Mouse (Mus musculus) midbrain, embryonic 14.5 days (tissue): ENCODE measurements around the gene Slc30a10. TPM values are rescaled to one million over a fixed set of nuclear protein-coding genes. Genes with fewer than 3 reads are reported as not detected.

ENCODE experiments used
- ATAC-seq: fragments of 200-750 bp; cut with Nextera tagmentation; 2 replicates; pipeline ENCODE4 v1.8.0; 2017; ENCODE audit warnings: moderate number of reproducible peaks, moderate library complexity; ENCODE audit not compliant: low FRiP score, low TSS enrichment
- DNase-seq: peaks from one replicate; pipeline ENCODE4 v3.0.0-alpha.2; 2015
- H3K27ac ChIP-seq: fragments of 300-500 bp; sonication (generic); replicated peaks from 2 replicates; pipeline ENCODE4 v1.5.1; 2014; ENCODE audit warnings: mild to moderate bottlenecking, low read depth, low read length, moderate library complexity
- H3K27me3 ChIP-seq: fragments of 300-500 bp; sonication (generic); 2 replicates; pipeline ENCODE4 v1.6.1; 2014; ENCODE audit warnings: low read length, control low read depth, mixed read lengths; ENCODE audit not compliant: control insufficient read depth, insufficient read depth
- H3K36me3 ChIP-seq: fragments of 300-500 bp; sonication (generic); 2 replicates; pipeline ENCODE4 v1.6.1; 2014; ENCODE audit warnings: low read length, control low read depth; ENCODE audit not compliant: control insufficient read depth, insufficient read depth
- H3K4me1 ChIP-seq: fragments of 300-500 bp; sonication (generic); 2 replicates; pipeline ENCODE4 v1.6.1; 2014; ENCODE audit warnings: mild to moderate bottlenecking, antibody characterized with exemption, low read length, control low read depth; ENCODE audit not compliant: control insufficient read depth, insufficient read depth
- H3K4me2 ChIP-seq: fragments of 300-500 bp; sonication (generic); 2 replicates; pipeline ENCODE4 v1.6.1; 2014; ENCODE audit warnings: mild to moderate bottlenecking, low read length, moderate library complexity
- H3K4me3 ChIP-seq: fragments of 300-500 bp; sonication (generic); replicated peaks from 2 replicates; pipeline ENCODE4 v1.5.1; 2014; ENCODE audit warnings: low read depth, low read length
- H3K9ac ChIP-seq: fragments of 300-500 bp; sonication (generic); replicated peaks from 2 replicates; pipeline ENCODE4 v1.6.1; 2014; ENCODE audit warnings: mild to moderate bottlenecking, low read length, moderate library complexity
- H3K9me3 ChIP-seq: fragments of 300-500 bp; sonication (generic); 2 replicates; pipeline ENCODE4 v1.6.1; 2016; ENCODE audit warnings: low read length, control low read depth, mixed read lengths; ENCODE audit not compliant: control insufficient read depth
- WGBS: fragments of 180-500 bp; shearing (Covaris S2); extraction: QIAGEN DNeasy Blood & Tissue Kit; methylation state at CpG from one replicate; pipeline ENCODE4 v1.1.7; 2014; 5-methylcytosine and 5-hydroxymethylcytosine counted together
- polyA plus RNA-seq: library from polyadenylated mRNA; unstranded; fragments of >200 nt; fragmentation: Nextera tagmentation; extraction: Ambion mirVana; gene quantifications from 2 replicates; pipeline ENCODE4 v1.2.1, GENCODE M21; 2014

Gene Slc30a10
- polyA plus RNA-seq, 1 experiment from 2014 or later, result 5.7 TPM

DNA sequence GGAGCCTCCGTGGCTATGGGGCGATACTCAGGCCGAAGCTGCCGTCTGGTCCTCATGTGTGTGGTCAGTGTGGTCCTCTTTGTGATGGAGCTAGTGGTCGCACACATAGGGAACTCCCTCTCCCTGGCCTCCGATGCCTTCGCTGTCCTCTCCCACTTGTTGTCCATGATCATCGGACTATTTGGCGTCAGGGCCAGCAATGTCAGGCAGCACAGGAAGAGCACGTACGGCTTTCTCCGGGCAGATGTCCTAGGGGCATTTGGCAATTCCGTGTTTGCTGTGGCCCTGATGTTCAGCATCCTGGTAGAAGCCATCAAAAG, 22.7 kb upstream of the Slc30a10 start:
- DNase-seq, result no peak
- WGBS, result 88% methylated on average over 13 of the region's 13 CpGs
- ATAC-seq, result no peak
- no peak overlapping the region for H3K27ac ChIP-seq
- H3K36me3 ChIP-seq, result peaks cover 22% of the 10 kb centered on the region
- H3K9me3 ChIP-seq, result no peaks in the 10 kb centered on the region
- H3K27me3 ChIP-seq, result no peaks in the 10 kb centered on the region
- no peak overlapping the region for H3K4me2 ChIP-seq
- no peaks in the 10 kb centered on the region for H3K4me1 ChIP-seq
- H3K9ac ChIP-seq, result no peak overlapping the region
- no peak overlapping the region for H3K4me3 ChIP-seq

DNA sequence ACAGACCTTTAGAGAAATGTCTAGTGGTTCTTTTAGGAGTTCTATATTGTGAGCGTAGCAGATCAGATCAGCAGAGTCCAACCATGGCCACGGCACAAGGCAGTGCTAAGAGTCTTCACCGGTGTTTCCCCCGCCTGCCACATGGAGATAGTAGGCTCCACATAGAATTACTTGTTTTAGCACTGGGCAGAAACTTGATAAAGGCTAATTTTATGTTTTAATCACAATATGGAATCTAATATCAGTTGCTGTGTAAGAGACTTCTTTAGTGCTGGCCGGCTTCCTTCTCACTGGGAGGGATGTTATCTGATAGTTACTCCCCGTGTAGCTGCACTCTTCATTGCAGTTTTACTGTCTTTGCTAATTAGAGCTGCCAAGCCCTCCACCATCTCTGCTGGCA, 21.5 kb upstream of the Slc30a10 start:
- no peak overlapping the region for H3K4me3 ChIP-seq
- no peaks in the 10 kb centered on the region for H3K4me1 ChIP-seq
- H3K27me3 ChIP-seq, result no peaks in the 10 kb centered on the region
- no peaks in the 10 kb centered on the region for H3K9me3 ChIP-seq
- no peak overlapping the region for H3K9ac ChIP-seq
- ATAC-seq (no peak), DNase-seq (no peak)
- no peak overlapping the region for H3K27ac ChIP-seq
- 88% methylated on average over 6 of the region's 6 CpGs for WGBS
- peaks cover 11% of the 10 kb centered on the region for H3K36me3 ChIP-seq
- no peak overlapping the region for H3K4me2 ChIP-seq

DNA sequence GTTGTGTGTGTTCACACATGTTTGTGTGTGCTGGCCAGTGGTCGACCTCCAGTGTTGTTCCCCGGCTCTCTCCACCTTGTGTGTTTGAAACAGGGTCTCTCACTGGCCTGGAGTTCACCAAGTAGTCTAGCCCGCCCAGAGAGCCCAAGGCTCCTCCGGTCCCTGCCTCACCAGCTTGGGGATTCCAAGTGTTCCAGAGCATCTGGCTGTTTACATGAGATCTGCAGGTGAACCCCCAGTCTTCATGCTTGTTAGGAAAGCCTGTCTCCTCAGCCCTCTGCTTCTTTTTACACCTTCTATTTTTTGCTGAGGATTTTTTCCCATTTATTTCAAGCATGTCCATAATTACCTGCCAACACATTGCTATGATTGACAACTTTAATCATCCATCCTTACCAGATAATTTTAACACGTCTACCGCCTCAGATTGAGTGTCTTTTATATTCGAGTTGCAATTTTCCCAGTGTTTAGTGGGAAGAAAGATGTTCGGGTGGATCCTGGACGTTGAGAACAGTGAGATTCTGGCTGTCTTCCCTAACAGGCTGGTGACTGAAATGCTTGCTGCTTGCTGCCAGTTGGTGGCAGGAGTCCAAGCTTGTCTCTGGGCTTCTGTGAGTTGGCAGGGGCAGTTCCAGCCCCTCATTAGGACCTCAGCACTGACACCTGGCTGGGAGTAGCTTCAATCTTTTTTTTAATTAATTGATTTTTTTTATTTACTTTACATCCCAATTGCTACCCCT, 15.6 kb upstream of the Slc30a10 start:
- no peaks in the 10 kb centered on the region for H3K27me3 ChIP-seq
- ATAC-seq, result no peak
- H3K9me3 ChIP-seq, result no peaks in the 10 kb centered on the region
- WGBS, result 70% methylated on average over 9 of the region's 9 CpGs
- H3K4me1 ChIP-seq, result no peaks in the 10 kb centered on the region
- H3K4me3 ChIP-seq, result no peak overlapping the region
- no peak overlapping the region for H3K4me2 ChIP-seq
- peak; percentile 77 for DNase-seq
- H3K36me3 ChIP-seq, result no peaks in the 10 kb centered on the region
- H3K9ac ChIP-seq, result no peak overlapping the region
- peak overlapping the region; percentile 41; the same call in 1 of the 2 replicates for H3K27ac ChIP-seq

DNA sequence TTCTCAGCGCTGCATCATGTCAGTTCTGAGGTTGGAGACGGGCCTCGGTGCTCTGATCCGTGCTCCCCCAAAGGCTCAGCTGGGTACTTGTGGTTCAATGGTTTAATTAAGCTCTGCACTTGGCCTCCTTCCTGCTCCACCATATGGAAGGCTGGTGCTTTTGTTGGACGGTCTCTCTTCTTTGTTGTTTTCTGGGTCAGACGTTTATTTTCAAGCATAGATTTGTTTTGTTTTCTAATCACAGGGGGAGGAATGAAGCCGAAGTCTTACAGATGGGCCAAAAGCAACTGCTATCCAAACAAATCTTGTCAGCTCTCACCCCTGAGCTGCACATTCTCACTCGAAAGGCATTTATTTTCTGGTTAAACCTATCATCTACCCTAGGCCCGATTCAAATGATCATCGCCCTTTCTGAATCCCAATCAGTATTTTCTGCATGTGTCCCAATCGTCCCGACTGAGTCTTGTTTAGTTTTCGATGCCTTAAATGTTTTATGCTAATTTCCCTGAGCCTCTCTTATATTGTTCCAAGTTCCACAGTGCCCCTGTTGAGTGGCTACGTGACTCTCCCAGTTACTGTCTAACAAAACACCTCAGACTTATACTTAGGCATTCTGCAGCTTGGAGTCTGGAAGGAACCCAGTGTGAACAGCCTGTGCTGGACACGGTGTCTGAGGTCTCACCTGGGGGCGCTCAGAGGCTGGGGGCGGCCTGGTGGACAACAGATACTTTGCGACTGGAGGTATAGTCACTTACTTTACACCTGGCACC, 12.8 kb upstream of the Slc30a10 start:
- no peak overlapping the region for H3K4me2 ChIP-seq
- DNase-seq, result peak; percentile 66
- no peaks in the 10 kb centered on the region for H3K36me3 ChIP-seq
- 64% methylated on average over 18 of the region's 18 CpGs for WGBS
- no peak for ATAC-seq
- no peak overlapping the region for H3K9ac ChIP-seq
- no peaks in the 10 kb centered on the region for H3K9me3 ChIP-seq
- no peak overlapping the region for H3K4me3 ChIP-seq
- H3K27me3 ChIP-seq, result no peaks in the 10 kb centered on the region
- H3K27ac ChIP-seq, result peak overlapping the region; percentile 26; the same call in 1 of the 2 replicates
- H3K4me1 ChIP-seq, result no peaks in the 10 kb centered on the region

DNA sequence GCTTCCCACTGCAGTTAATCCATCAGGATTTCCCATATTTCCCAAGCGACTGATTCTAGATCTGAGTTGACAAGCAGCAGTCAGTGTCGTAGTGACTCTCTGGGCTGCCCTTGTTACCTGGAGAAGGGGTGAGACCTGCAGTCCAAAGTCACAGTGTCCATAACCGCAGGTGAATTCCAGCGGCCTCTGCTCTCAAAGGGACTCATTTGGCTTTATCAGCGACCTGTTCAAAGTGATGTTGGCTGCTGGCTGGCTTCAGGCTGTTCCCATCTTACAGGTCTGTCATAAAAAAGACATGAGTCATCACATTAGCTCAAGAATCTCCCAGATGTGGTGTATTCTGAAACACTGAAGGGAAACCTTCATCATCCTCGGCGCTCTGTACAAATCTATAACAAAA, 5.7 kb upstream of the Slc30a10 start:
- H3K9me3 ChIP-seq, result no peaks in the 10 kb centered on the region
- no peak overlapping the region for H3K27ac ChIP-seq
- no peak overlapping the region for H3K4me3 ChIP-seq
- no peak overlapping the region for H3K4me2 ChIP-seq
- H3K27me3 ChIP-seq, result no peaks in the 10 kb centered on the region
- ATAC-seq (no peak), DNase-seq (no peak)
- no peaks in the 10 kb centered on the region for H3K4me1 ChIP-seq
- no peaks in the 10 kb centered on the region for H3K36me3 ChIP-seq
- no peak overlapping the region for H3K9ac ChIP-seq
- 88% methylated on average over 7 of the region's 7 CpGs for WGBS

DNA sequence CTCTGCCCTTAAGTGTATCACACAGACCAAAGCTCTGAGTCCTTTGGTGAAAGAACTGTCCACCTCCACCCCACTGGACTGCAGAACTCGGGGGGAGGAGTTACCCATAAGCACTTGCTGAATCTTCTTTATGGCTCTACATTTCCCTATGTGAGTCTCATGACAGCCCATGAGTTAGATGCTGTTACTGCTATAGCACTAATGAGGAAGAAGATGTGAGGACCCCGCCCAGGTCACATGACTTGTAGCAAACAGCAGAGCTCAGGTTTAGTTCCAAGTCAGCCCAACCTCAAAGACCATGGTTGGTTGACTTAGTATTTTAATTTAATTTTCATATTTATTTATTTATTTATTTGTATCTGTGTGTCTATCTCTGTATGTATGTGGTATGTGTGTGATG, 4.9 kb upstream of the Slc30a10 start:
- H3K27ac ChIP-seq, result no peak overlapping the region
- no peaks in the 10 kb centered on the region for H3K36me3 ChIP-seq
- 75% methylated on average over 2 of the region's 2 CpGs for WGBS
- H3K4me3 ChIP-seq, result no peak overlapping the region
- no peak overlapping the region for H3K4me2 ChIP-seq
- no peaks in the 10 kb centered on the region for H3K4me1 ChIP-seq
- no peaks in the 10 kb centered on the region for H3K9me3 ChIP-seq
- no peaks in the 10 kb centered on the region for H3K27me3 ChIP-seq
- DNase-seq (no peak), ATAC-seq (no peak)
- H3K9ac ChIP-seq, result no peak overlapping the region

DNA sequence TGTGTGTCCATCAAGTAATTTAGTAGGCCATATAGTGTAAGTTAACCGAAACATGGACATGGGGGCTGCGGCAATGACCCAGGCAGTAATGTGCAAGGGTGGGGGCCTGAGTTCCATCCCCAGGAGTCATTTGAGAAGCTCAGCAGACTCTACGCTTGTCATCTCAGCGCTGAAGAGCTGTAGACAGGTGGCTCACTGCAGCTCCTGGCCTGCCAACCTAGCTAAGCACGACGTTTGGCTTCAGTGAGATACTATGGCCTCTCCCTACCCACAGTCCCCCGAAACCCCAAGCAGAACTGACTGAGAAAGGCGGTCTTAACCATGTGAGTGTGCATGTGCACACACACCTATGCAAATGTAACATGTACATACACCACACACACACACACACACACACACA, 3.6 kb upstream of the Slc30a10 start:
- DNase-seq (no peak), ATAC-seq (no peak)
- H3K9me3 ChIP-seq, result no peaks in the 10 kb centered on the region
- H3K4me2 ChIP-seq, result no peak overlapping the region
- H3K36me3 ChIP-seq, result no peaks in the 10 kb centered on the region
- H3K27ac ChIP-seq, result no peak overlapping the region
- 88% methylated on average over 8 of the region's 8 CpGs for WGBS
- no peak overlapping the region for H3K9ac ChIP-seq
- 0 out of 2 replicates have a peak, but pooled peaks cover 4% of the 10 kb centered on the region for H3K4me1 ChIP-seq
- H3K4me3 ChIP-seq, result no peak overlapping the region
- H3K27me3 ChIP-seq, result 0 out of 2 replicates have a peak, but pooled peaks cover 3% of the 10 kb centered on the region

DNA sequence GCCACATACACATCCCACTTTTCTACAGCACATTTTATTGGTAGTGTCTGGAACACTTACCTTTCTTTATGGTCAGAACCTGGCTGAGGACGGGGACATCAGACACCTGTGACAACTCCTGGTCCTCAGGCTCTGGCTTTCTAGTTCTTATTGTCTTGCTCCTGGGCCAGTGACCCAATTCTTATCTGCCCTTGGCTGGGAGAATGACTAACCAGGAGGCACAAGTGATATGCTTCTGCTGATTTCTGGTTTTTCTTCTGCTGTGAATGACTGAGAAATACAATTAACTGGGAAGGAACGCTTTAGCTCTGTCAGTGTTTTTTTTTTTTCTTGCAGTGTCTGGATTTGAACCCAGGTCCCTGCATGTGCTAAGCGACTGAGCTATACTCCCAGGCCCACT, 3.2 kb upstream of the Slc30a10 start:
- WGBS, result 96% methylated on average over 3 of the region's 3 CpGs

DNA sequence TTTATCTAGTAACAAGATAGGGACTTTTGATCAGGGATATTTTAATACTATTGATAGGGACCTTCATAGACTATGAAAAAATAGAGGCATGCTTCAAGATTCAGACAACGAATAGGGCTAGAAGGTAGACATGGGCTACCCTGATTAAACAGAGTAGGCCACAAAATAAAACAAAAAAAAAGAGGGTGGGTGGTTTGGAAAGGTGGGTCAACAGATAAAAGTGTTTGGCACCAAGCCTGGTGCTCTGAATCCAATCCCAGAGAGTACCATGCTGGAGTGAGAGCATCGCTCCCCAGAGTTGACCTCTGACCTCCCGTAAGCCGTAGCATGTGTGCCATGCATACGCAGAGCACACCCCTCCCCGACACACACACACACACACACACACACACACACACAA, 2.2 kb upstream of the Slc30a10 start:
- no peak for ATAC-seq
- WGBS, result 90% methylated on average over 6 of the region's 6 CpGs
- H3K36me3 ChIP-seq, result no peaks in the 10 kb centered on the region
- no peak for DNase-seq
- no peak overlapping the region for H3K4me2 ChIP-seq
- H3K27me3 ChIP-seq, result peaks cover 12% of the 10 kb centered on the region
- H3K9me3 ChIP-seq, result no peaks in the 10 kb centered on the region
- H3K9ac ChIP-seq, result no peak overlapping the region
- H3K4me3 ChIP-seq, result no peak overlapping the region
- no peak overlapping the region for H3K27ac ChIP-seq
- 0 out of 2 replicates have a peak, but pooled peaks cover 4% of the 10 kb centered on the region for H3K4me1 ChIP-seq

More for the DNA sequence above, 3.2 kb upstream of the Slc30a10 start:
- DNase-seq (no peak), ATAC-seq (no peak)
- Histone ChIP-seq H3K27ac (no peak overlapping the region), H3K4me3 (no peak overlapping the region), H3K4me1 (0 out of 2 replicates have a peak, but pooled peaks cover 4% of the 10 kb centered on the region), H3K36me3 (no peaks in the 10 kb centered on the region), H3K9me3 (no peaks in the 10 kb centered on the region), H3K27me3 (peaks cover 6% of the 10 kb centered on the region), H3K4me2 (no peak overlapping the region), H3K9ac (no peak overlapping the region)
